Mouse (Mus musculus): ENCODE data around the gene Cd302. TPM values are rescaled to one million over a fixed set of nuclear protein-coding genes. Genes with fewer than 3 reads are reported as not detected.

Cd302 gene
- total and polyA plus RNA-seq, 2 experiments from 2014 or later, result 6.6 to 26.3 TPM

GRCm38 (mm10) chr2:60228470-60228869 is 55.8 kb downstream of the Cd302 start:
- Histone ChIP-seq H3K27me3 (ENCODE audit: insufficient read depth, low read length) (no peaks in the 10 kb centered on the region), H3K9me3 (ENCODE audit: low read length) (no peaks in the 10 kb centered on the region), H3K4me1 (ENCODE audit: insufficient read depth, low read length) (no peaks in the 10 kb centered on the region), H3K4me3 (ENCODE audit: low read length) (no peak overlapping the region), H3K27ac (no peak overlapping the region), H3K4me2 (ENCODE audit: low read depth, low read length) (no peak overlapping the region), H3K36me3 (ENCODE audit: insufficient read depth, low read length) (peaks cover 21% of the 10 kb centered on the region), H3K9ac (replicated peaks; ENCODE audit: low read length) (no peak overlapping the region)
- no peak for ATAC-seq
- DNase-seq (ENCODE audit: low spot score), result no peak
- WGBS, result 68% methylated on average over 1 of the region's 1 CpGs
- no peak for TF ChIP-seq CTCF (IDR thresholded peaks at IDR 0.05; ENCODE audit: low read depth)

GRCm38 (mm10) chr2:60223489-60223888 is 60.8 kb downstream of the Cd302 start:
- Histone ChIP-seq H3K4me3 (ENCODE audit: low read length) (no peak overlapping the region), H3K36me3 (ENCODE audit: insufficient read depth, low read length) (no peaks in the 10 kb centered on the region), H3K4me1 (ENCODE audit: insufficient read depth, low read length) (peaks cover 6% of the 10 kb centered on the region; the same call in 1 of the 2 replicates), H3K9me3 (ENCODE audit: low read length) (no peaks in the 10 kb centered on the region), H3K27ac (no peak overlapping the region), H3K4me2 (ENCODE audit: low read depth, low read length) (no peak overlapping the region), H3K27me3 (ENCODE audit: insufficient read depth, low read length) (no peaks in the 10 kb centered on the region), H3K9ac (replicated peaks; ENCODE audit: low read length) (no peak overlapping the region)
- no peak for TF ChIP-seq CTCF (IDR thresholded peaks at IDR 0.05; ENCODE audit: low read depth)
- DNase-seq (ENCODE audit: low spot score) (no peak), ATAC-seq (no peak)
- WGBS, result 58% methylated on average over 1 of the region's 1 CpGs

GRCm38 (mm10) chr2:60221954-60222353 is 62.3 kb downstream of the Cd302 start:
- WGBS, result 53% methylated on average over 2 of the region's 2 CpGs
- H3K9me3 ChIP-seq (ENCODE audit: low read length), result no peaks in the 10 kb centered on the region
- no peak overlapping the region for H3K9ac ChIP-seq (replicated peaks; ENCODE audit: low read length)
- TF ChIP-seq CTCF (IDR thresholded peaks at IDR 0.05; ENCODE audit: low read depth), result no peak
- DNase-seq (ENCODE audit: low spot score), result no peak
- no peak for ATAC-seq
- H3K36me3 ChIP-seq (ENCODE audit: insufficient read depth, low read length), result no peaks in the 10 kb centered on the region
- no peaks in the 10 kb centered on the region for H3K27me3 ChIP-seq (ENCODE audit: insufficient read depth, low read length)
- no peak overlapping the region for H3K4me3 ChIP-seq (ENCODE audit: low read length)
- no peak overlapping the region for H3K27ac ChIP-seq
- H3K4me2 ChIP-seq (ENCODE audit: low read depth, low read length), result no peak overlapping the region
- peaks cover 6% of the 10 kb centered on the region; the same call in 1 of the 2 replicates for H3K4me1 ChIP-seq (ENCODE audit: insufficient read depth, low read length)

DNA sequence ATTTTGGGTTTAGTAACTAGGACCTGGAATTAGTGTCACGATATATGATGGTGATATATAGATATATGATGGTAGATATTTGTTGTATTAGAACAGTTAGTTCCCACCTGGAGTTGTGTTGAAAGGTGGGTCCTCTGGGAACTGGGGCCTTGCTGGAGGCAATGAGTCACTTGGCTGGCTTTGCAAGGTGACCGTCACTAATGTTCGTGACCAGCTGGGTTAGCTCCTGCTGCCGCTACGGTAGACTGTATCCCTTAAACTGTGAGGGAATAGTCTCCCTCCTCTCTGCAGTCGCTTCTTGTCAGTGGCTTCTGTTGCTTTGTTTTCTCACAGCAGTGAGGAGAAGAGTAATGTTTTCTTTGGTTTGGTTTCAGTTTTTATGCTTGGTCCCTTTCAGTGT is 63.1 kb downstream of the Cd302 start:
- Histone ChIP-seq H3K9me3 (ENCODE audit: low read length) (no peaks in the 10 kb centered on the region), H3K27me3 (ENCODE audit: insufficient read depth, low read length) (no peaks in the 10 kb centered on the region), H3K9ac (replicated peaks; ENCODE audit: low read length) (no peak overlapping the region), H3K4me1 (ENCODE audit: insufficient read depth, low read length) (peaks cover 6% of the 10 kb centered on the region; the same call in 1 of the 2 replicates), H3K36me3 (ENCODE audit: insufficient read depth, low read length) (no peaks in the 10 kb centered on the region), H3K4me3 (ENCODE audit: low read length) (no peak overlapping the region), H3K4me2 (ENCODE audit: low read depth, low read length) (no peak overlapping the region), H3K27ac (no peak overlapping the region)
- no peak for TF ChIP-seq CTCF (IDR thresholded peaks at IDR 0.05; ENCODE audit: low read depth)
- DNase-seq (ENCODE audit: low spot score), result no peak
- WGBS, result 48% methylated on average over 6 of the region's 6 CpGs
- no peak for ATAC-seq

DNA sequence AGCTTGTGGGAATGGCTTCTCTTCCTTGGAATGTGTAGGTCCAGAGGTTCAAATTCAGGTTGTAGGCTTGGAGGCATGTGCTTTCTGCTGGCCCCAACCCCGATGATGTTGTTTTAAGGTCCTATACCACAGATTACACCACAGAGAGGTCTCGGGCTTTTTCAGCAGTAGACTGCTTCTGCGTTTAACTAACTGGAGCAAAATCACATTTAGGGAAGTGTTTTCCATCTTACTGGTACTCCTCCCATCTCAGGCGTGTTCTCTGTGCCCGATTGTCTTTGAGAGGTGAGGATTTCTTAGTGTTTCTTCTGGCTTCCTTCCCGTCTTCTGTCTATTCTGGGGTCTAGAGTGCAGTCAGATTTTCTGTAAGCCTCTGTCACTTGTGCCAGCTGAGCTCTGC is 66.7 kb downstream of the Cd302 start:
- no peak overlapping the region for H3K9ac ChIP-seq (replicated peaks; ENCODE audit: low read length)
- H3K27me3 ChIP-seq (ENCODE audit: insufficient read depth, low read length), result no peaks in the 10 kb centered on the region
- no peak for DNase-seq (ENCODE audit: low spot score)
- no peak for ATAC-seq
- no peaks in the 10 kb centered on the region for H3K9me3 ChIP-seq (ENCODE audit: low read length)
- H3K27ac ChIP-seq, result no peak overlapping the region
- WGBS, result 84% methylated on average over 6 of the region's 6 CpGs
- no peak for TF ChIP-seq CTCF (IDR thresholded peaks at IDR 0.05; ENCODE audit: low read depth)
- no peak overlapping the region for H3K4me3 ChIP-seq (ENCODE audit: low read length)
- peaks cover 9% of the 10 kb centered on the region; the same call in 1 of the 2 replicates for H3K4me1 ChIP-seq (ENCODE audit: insufficient read depth, low read length)
- no peaks in the 10 kb centered on the region for H3K36me3 ChIP-seq (ENCODE audit: insufficient read depth, low read length)
- H3K4me2 ChIP-seq (ENCODE audit: low read depth, low read length), result no peak overlapping the region

DNA sequence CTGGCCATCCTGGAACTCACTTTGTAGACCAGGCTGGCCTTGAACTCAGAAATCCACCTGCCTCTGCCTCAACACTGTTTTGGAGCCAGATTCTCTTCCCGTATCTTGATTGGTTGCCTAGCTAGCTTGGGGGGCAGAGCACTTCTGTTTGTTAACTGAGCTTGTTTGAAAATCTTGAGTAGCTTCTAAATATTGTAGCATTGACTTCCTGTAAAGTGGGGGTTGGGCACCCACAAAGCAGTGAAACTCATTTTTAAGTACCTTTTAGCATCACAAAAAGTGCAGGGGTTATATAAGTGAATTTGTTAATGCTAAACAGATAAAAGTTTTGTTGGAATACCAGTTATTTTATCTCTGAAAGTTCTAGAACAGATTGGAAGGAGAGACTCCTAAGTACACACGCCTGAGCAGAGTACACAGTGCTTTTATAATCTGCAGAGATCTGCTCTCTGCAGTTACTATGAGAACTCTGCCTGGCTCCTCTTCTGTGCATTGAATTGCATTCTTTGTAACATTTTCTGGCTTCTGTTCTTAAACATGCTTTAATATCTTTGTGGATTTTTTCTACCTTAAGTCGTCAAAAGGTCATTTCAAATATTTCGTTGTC is 67.6 kb downstream of the Cd302 start:
- TF ChIP-seq CTCF (IDR thresholded peaks at IDR 0.05; ENCODE audit: low read depth), result no peak
- H3K9ac ChIP-seq (replicated peaks; ENCODE audit: low read length), result no peak overlapping the region
- no peaks in the 10 kb centered on the region for H3K9me3 ChIP-seq (ENCODE audit: low read length)
- no peaks in the 10 kb centered on the region for H3K36me3 ChIP-seq (ENCODE audit: insufficient read depth, low read length)
- no peak overlapping the region for H3K4me3 ChIP-seq (ENCODE audit: low read length)
- no peaks in the 10 kb centered on the region for H3K27me3 ChIP-seq (ENCODE audit: insufficient read depth, low read length)
- DNase-seq (ENCODE audit: low spot score) (no peak), ATAC-seq (no peak)
- H3K4me2 ChIP-seq (ENCODE audit: low read depth, low read length), result no peak overlapping the region
- peaks cover 14% of the 10 kb centered on the region; the same call in 1 of the 2 replicates for H3K4me1 ChIP-seq (ENCODE audit: insufficient read depth, low read length)
- 81% methylated on average over 4 of the region's 4 CpGs for WGBS
- no peak overlapping the region for H3K27ac ChIP-seq

- Histone ChIP-seq H3K4me2 (ENCODE audit: low read depth, low read length) (no peak overlapping the region), H3K4me3 (ENCODE audit: low read length) (no peak overlapping the region), H3K9me3 (ENCODE audit: low read length) (no peaks in the 10 kb centered on the region), H3K27ac (no peak overlapping the region), H3K27me3 (ENCODE audit: insufficient read depth, low read length) (no peaks in the 10 kb centered on the region), H3K4me1 (ENCODE audit: insufficient read depth, low read length) (peaks cover 16% of the 10 kb centered on the region; the same call in 1 of the 2 replicates), H3K36me3 (ENCODE audit: insufficient read depth, low read length) (no peaks in the 10 kb centered on the region), H3K9ac (replicated peaks; ENCODE audit: low read length) (no peak overlapping the region)
- WGBS, result 96% methylated on average over 2 of the region's 2 CpGs
- no peak for ATAC-seq
- TF ChIP-seq CTCF (IDR thresholded peaks at IDR 0.05; ENCODE audit: low read depth), result no peak
- no peak for DNase-seq (ENCODE audit: low spot score)
Observed at GRCm38 (mm10) chr2:60214683-60215082, 69.6 kb downstream of the Cd302 start.

Data from hindbrain, postnatal 0 days (tissue).